Mouse (Mus musculus): ENCODE measurements around the gene F2r. TPM values are rescaled to one million over a fixed set of nuclear protein-coding genes. Genes with fewer than 3 reads are reported as not detected.

F2r gene
- polyA plus RNA-seq, 1 experiment from 2014 or later = 65.2 TPM

DNA sequence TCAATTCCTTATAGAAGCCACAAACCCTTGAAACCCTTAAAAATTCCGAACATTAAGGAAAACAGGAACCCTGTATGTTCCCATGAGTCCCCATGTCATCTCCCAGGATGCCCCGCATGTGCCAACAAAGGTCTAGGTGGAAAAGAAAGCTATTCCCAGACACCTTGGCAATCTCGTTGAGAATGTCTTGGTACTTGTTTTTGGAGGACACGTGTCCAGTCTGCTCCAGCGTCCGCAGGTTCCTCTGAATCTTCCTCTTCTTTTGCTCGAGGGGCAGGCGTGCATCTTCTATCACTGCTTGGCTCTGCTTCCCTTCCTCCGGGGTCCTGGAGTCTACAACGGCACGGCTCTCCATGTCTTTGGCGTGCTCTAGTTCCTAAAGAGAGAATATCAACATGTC lies 17.0 kb upstream of the F2r start:
- H3K9me3 ChIP-seq (ENCODE audit: control insufficient read depth, low read length) = no peaks in the 10 kb centered on the region
- no peaks in the 10 kb centered on the region for H3K4me1 ChIP-seq (ENCODE audit: control insufficient read depth, insufficient read depth, low read length)
- 92% methylated on average over 12 of the region's 12 CpGs for WGBS
- no peak overlapping the region for H3K27ac ChIP-seq (ENCODE audit: low read depth, low read length)
- H3K9ac ChIP-seq (replicated peaks; ENCODE audit: low read depth, low read length) = no peak overlapping the region
- no peaks in the 10 kb centered on the region for H3K27me3 ChIP-seq (ENCODE audit: control insufficient read depth, insufficient read depth, low read length)
- no peak overlapping the region for H3K4me3 ChIP-seq (ENCODE audit: low read depth, low read length)
- H3K36me3 ChIP-seq (ENCODE audit: control insufficient read depth, insufficient read depth, low read length) = no peaks in the 10 kb centered on the region
- H3K4me2 ChIP-seq (ENCODE audit: low read depth, low read length) = no peak overlapping the region
- no peak for ATAC-seq (ENCODE audit: low read depth)

- no peaks in the 10 kb centered on the region for H3K9me3 ChIP-seq (ENCODE audit: control insufficient read depth, low read length)
- no peak overlapping the region for H3K27ac ChIP-seq (ENCODE audit: low read depth, low read length)
- no peaks in the 10 kb centered on the region for H3K4me1 ChIP-seq (ENCODE audit: control insufficient read depth, insufficient read depth, low read length)
- WGBS = 11% methylated on average over 2 of the region's 2 CpGs
- no peaks in the 10 kb centered on the region for H3K36me3 ChIP-seq (ENCODE audit: control insufficient read depth, insufficient read depth, low read length)
- no peaks in the 10 kb centered on the region for H3K27me3 ChIP-seq (ENCODE audit: control insufficient read depth, insufficient read depth, low read length)
- H3K9ac ChIP-seq (replicated peaks; ENCODE audit: low read depth, low read length) = no peak overlapping the region
- H3K4me2 ChIP-seq (ENCODE audit: low read depth, low read length) = no peak overlapping the region
- H3K4me3 ChIP-seq (ENCODE audit: low read depth, low read length) = no peak overlapping the region
- ATAC-seq (ENCODE audit: low read depth) = no peak
Measured at GRCm38 (mm10) chr13:95634451-95634850, 16.2 kb upstream of the F2r start.

DNA sequence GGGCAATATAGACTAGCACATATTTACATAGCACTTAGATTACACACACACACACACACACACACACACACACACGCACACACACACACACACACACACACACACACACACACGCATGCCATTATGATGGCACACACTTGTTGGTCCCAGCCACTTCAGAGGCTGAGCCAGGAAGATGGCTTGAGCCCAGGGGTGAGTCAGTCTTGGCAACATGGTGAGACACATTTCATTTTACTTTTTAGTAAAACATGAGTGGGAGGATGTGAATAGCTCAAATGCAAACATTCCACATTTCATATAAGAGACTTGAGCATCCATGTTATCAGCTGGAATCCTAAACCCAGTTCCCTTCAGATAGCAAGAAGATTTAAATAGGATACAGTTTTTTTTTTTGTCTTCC lies 15.1 kb upstream of the F2r start:
- H3K4me3 ChIP-seq (ENCODE audit: low read depth, low read length) = no peak overlapping the region
- no peak overlapping the region for H3K27ac ChIP-seq (ENCODE audit: low read depth, low read length)
- no peaks in the 10 kb centered on the region for H3K27me3 ChIP-seq (ENCODE audit: control insufficient read depth, insufficient read depth, low read length)
- H3K36me3 ChIP-seq (ENCODE audit: control insufficient read depth, insufficient read depth, low read length) = no peaks in the 10 kb centered on the region
- WGBS = 79% methylated on average over 2 of the region's 2 CpGs
- H3K4me2 ChIP-seq (ENCODE audit: low read depth, low read length) = no peak overlapping the region
- H3K9ac ChIP-seq (replicated peaks; ENCODE audit: low read depth, low read length) = no peak overlapping the region
- ATAC-seq (ENCODE audit: low read depth) = no peak
- H3K9me3 ChIP-seq (ENCODE audit: control insufficient read depth, low read length) = no peaks in the 10 kb centered on the region
- H3K4me1 ChIP-seq (ENCODE audit: control insufficient read depth, insufficient read depth, low read length) = no peaks in the 10 kb centered on the region

- ATAC-seq (ENCODE audit: low read depth) = no peak
- Histone ChIP-seq H3K9me3 (ENCODE audit: control insufficient read depth, low read length) (no peaks in the 10 kb centered on the region), H3K4me1 (ENCODE audit: control insufficient read depth, insufficient read depth, low read length) (no peaks in the 10 kb centered on the region), H3K27ac (ENCODE audit: low read depth, low read length) (no peak overlapping the region), H3K4me2 (ENCODE audit: low read depth, low read length) (no peak overlapping the region), H3K4me3 (ENCODE audit: low read depth, low read length) (no peak overlapping the region), H3K27me3 (ENCODE audit: control insufficient read depth, insufficient read depth, low read length) (no peaks in the 10 kb centered on the region), H3K36me3 (ENCODE audit: control insufficient read depth, insufficient read depth, low read length) (no peaks in the 10 kb centered on the region), H3K9ac (replicated peaks; ENCODE audit: low read depth, low read length) (no peak overlapping the region)
- WGBS = 96% methylated on average over 6 of the region's 6 CpGs
Measured at GRCm38 (mm10) chr13:95632144-95632543, 13.9 kb upstream of the F2r start.

DNA sequence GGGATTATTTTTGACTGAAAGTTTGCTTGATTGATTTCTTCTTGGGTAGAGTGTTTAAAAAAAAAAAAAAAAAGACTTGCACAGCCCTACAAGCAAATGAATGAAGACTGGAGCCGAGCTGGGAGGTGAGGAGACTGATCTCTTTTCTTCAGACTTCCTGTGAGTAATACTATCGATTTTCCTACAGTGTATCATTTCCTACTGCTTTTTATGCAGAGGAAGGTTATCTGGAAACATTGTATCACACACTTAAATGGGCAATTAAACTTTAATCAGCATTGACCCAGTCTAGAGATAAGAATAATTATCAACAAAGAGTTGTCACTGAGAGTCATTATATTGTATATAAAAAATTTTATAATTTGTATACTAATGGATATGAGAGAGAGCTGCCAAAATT lies 12.5 kb upstream of the F2r start:
- ATAC-seq (ENCODE audit: low read depth) = no peak
- no peaks in the 10 kb centered on the region for H3K4me1 ChIP-seq (ENCODE audit: control insufficient read depth, insufficient read depth, low read length)
- no peaks in the 10 kb centered on the region for H3K27me3 ChIP-seq (ENCODE audit: control insufficient read depth, insufficient read depth, low read length)
- H3K27ac ChIP-seq (ENCODE audit: low read depth, low read length) = no peak overlapping the region
- no peak overlapping the region for H3K4me3 ChIP-seq (ENCODE audit: low read depth, low read length)
- H3K9me3 ChIP-seq (ENCODE audit: control insufficient read depth, low read length) = no peaks in the 10 kb centered on the region
- no peak overlapping the region for H3K9ac ChIP-seq (replicated peaks; ENCODE audit: low read depth, low read length)
- 86% methylated on average over 2 of the region's 2 CpGs for WGBS
- H3K36me3 ChIP-seq (ENCODE audit: control insufficient read depth, insufficient read depth, low read length) = no peaks in the 10 kb centered on the region
- H3K4me2 ChIP-seq (ENCODE audit: low read depth, low read length) = no peak overlapping the region

- no peak for ATAC-seq (ENCODE audit: low read depth)
- H3K36me3 ChIP-seq (ENCODE audit: control insufficient read depth, insufficient read depth, low read length) = no peaks in the 10 kb centered on the region
- no peak overlapping the region for H3K9ac ChIP-seq (replicated peaks; ENCODE audit: low read depth, low read length)
- H3K4me3 ChIP-seq (ENCODE audit: low read depth, low read length) = no peak overlapping the region
- H3K4me2 ChIP-seq (ENCODE audit: low read depth, low read length) = no peak overlapping the region
- no peak overlapping the region for H3K27ac ChIP-seq (ENCODE audit: low read depth, low read length)
- no peaks in the 10 kb centered on the region for H3K4me1 ChIP-seq (ENCODE audit: control insufficient read depth, insufficient read depth, low read length)
- H3K9me3 ChIP-seq (ENCODE audit: control insufficient read depth, low read length) = no peaks in the 10 kb centered on the region
- 91% methylated on average over 10 of the region's 10 CpGs for WGBS
- no peaks in the 10 kb centered on the region for H3K27me3 ChIP-seq (ENCODE audit: control insufficient read depth, insufficient read depth, low read length)
Measured at GRCm38 (mm10) chr13:95629751-95630150, 11.5 kb upstream of the F2r start.

DNA sequence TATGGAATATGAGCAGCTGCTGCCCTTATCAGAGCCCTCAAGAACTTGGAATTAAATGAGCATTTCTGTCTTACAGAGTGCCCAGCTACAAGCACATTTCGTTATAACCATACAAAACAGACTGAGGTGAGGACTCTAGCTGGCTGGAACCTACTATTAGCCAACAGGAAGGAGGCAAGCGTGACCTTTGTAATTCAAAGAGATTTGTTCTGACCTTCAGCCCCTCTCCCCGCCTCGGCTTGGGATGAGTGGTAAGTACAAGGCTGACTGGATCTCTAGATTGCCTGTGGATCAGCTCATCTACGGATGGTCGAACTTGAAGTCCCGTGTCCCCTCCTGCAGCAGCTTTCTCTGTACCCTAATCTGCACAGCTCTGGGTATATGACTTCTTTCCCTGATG lies 8.4 kb upstream of the F2r start:
- 76% methylated on average over 7 of the region's 7 CpGs for WGBS
- Histone ChIP-seq H3K4me3 (ENCODE audit: low read depth, low read length) (no peak overlapping the region), H3K27ac (ENCODE audit: low read depth, low read length) (no peak overlapping the region), H3K9me3 (ENCODE audit: control insufficient read depth, low read length) (no peaks in the 10 kb centered on the region), H3K9ac (replicated peaks; ENCODE audit: low read depth, low read length) (no peak overlapping the region), H3K4me1 (ENCODE audit: control insufficient read depth, insufficient read depth, low read length) (no peaks in the 10 kb centered on the region), H3K27me3 (ENCODE audit: control insufficient read depth, insufficient read depth, low read length) (no peaks in the 10 kb centered on the region), H3K4me2 (ENCODE audit: low read depth, low read length) (no peak overlapping the region), H3K36me3 (ENCODE audit: control insufficient read depth, insufficient read depth, low read length) (no peaks in the 10 kb centered on the region)
- no peak for ATAC-seq (ENCODE audit: low read depth)

DNA sequence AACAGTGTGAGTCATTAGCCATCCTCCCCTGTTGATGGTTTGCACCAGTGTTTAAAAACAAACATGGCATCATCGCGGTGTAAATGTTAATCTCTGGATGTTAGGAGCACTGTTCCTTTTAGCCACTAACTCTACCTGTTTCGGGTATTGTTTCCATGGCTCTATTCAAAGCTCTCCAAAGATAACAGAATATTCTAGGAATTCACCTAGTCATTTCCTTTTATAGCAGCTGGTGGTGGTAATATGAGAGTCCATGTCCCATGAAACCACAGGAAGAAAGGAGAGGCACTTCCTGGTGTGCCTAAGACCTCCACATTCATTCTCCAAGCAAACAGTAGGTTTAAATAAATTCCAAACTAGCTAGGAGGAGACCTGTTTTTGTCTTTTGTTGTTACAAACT lies 4.8 kb upstream of the F2r start:
- ATAC-seq (ENCODE audit: low read depth) = no peak
- Histone ChIP-seq H3K9me3 (ENCODE audit: control insufficient read depth, low read length) (no peaks in the 10 kb centered on the region), H3K9ac (replicated peaks; ENCODE audit: low read depth, low read length) (no peak overlapping the region), H3K27ac (ENCODE audit: low read depth, low read length) (no peak overlapping the region), H3K4me2 (ENCODE audit: low read depth, low read length) (no peak overlapping the region), H3K27me3 (ENCODE audit: control insufficient read depth, insufficient read depth, low read length) (no peaks in the 10 kb centered on the region), H3K36me3 (ENCODE audit: control insufficient read depth, insufficient read depth, low read length) (no peaks in the 10 kb centered on the region), H3K4me1 (ENCODE audit: control insufficient read depth, insufficient read depth, low read length) (no peaks in the 10 kb centered on the region), H3K4me3 (ENCODE audit: low read depth, low read length) (no peak overlapping the region)
- 51% methylated on average over 3 of the region's 3 CpGs for WGBS

GRCm38 (mm10) chr13:95621563-95621962 lies 3.3 kb upstream of the F2r start:
- H3K27ac ChIP-seq (ENCODE audit: low read depth, low read length) = no peak overlapping the region
- H3K36me3 ChIP-seq (ENCODE audit: control insufficient read depth, insufficient read depth, low read length) = no peaks in the 10 kb centered on the region
- peaks cover 4% of the 10 kb centered on the region; the same call in 1 of the 2 replicates for H3K4me1 ChIP-seq (ENCODE audit: control insufficient read depth, insufficient read depth, low read length)
- no peaks in the 10 kb centered on the region for H3K9me3 ChIP-seq (ENCODE audit: control insufficient read depth, low read length)
- H3K27me3 ChIP-seq (ENCODE audit: control insufficient read depth, insufficient read depth, low read length) = no peaks in the 10 kb centered on the region
- no peak overlapping the region for H3K9ac ChIP-seq (replicated peaks; ENCODE audit: low read depth, low read length)
- H3K4me3 ChIP-seq (ENCODE audit: low read depth, low read length) = no peak overlapping the region
- ATAC-seq (ENCODE audit: low read depth) = no peak
- 87% methylated on average over 3 of the region's 3 CpGs for WGBS
- no peak overlapping the region for H3K4me2 ChIP-seq (ENCODE audit: low read depth, low read length)

DNA sequence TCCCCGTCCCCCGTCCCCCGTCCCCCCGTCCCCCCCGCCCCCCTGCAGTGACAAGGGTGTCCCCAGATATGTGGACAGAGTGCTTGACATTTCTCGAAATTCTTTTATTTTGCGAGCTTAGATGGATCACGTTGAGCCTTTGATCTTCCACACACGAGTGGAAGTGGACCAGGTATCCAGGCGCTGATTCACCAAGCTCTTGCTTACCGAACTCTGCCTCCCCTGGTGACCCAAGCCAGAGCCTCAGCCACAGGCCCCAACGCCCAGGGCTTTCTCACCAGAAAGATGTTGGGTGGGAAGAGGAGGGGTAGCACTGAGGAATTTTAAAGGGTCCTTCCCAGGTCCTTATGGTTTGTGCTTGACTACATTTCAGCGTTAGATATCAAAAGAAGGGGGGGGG lies 572 bp upstream of the F2r start:
- peaks cover 16% of the 10 kb centered on the region; the same call in 1 of the 2 replicates for H3K4me1 ChIP-seq (ENCODE audit: control insufficient read depth, insufficient read depth, low read length)
- H3K4me3 ChIP-seq (ENCODE audit: low read depth, low read length) = peak overlapping the region; percentile 85
- peak; percentile 13; the same call in 1 of the 2 replicates for ATAC-seq (ENCODE audit: low read depth)
- H3K27ac ChIP-seq (ENCODE audit: low read depth, low read length) = no peak overlapping the region; the same call in 1 of the 2 replicates
- H3K27me3 ChIP-seq (ENCODE audit: control insufficient read depth, insufficient read depth, low read length) = no peaks in the 10 kb centered on the region
- no peaks in the 10 kb centered on the region for H3K9me3 ChIP-seq (ENCODE audit: control insufficient read depth, low read length)
- H3K36me3 ChIP-seq (ENCODE audit: control insufficient read depth, insufficient read depth, low read length) = no peaks in the 10 kb centered on the region
- peak overlapping the region; percentile 84 for H3K4me2 ChIP-seq (ENCODE audit: low read depth, low read length)
- WGBS = 5% methylated on average over 13 of the region's 13 CpGs
- H3K9ac ChIP-seq (replicated peaks; ENCODE audit: low read depth, low read length) = peak overlapping the region; percentile 82; the same call in 1 of the 2 replicates
